Comparison of ENCODE assay signal across 8 mouse cellular contexts in genomic region chr11:118957070-118957471, GRCm38 (mm10). TPM values are rescaled to one million over a fixed set of nuclear protein-coding genes. Genes with fewer than 3 reads are reported as not detected.
DNase-seq lines count a peak whose midpoint lies in the region; ATAC-seq and TF ChIP-seq lines count a peak whose summit lies in the region.
"Had no signal": no experiment of that assay in that cellular context is flagged by ENCODE, and none has a peak within 500 bp of the region (broad histone marks: within the 10 kb centered on the region; RNA-seq: fewer than 3 reads in every experiment).

No protein-coding gene starts in this region.

- H3K36me3 ChIP-seq in E14TG2a.4 (ENCODE audit: insufficient read depth, low read length): no peaks in the 10 kb centered on the region
- no peaks in the 10 kb centered on the region for H3K36me3 ChIP-seq in hindbrain, embryonic 12.5 days
- no peaks in the 10 kb centered on the region for H3K36me3 ChIP-seq in lung, embryonic 16.5 days (ENCODE audit: control insufficient read depth, insufficient read depth, low read length)

- peaks cover 42% of the 10 kb centered on the region for H3K4me1 ChIP-seq in E14TG2a.4 (replicated peaks; ENCODE audit: low read depth, low read length)
- peaks cover 48% of the 10 kb centered on the region for H3K4me1 ChIP-seq in hindbrain, embryonic 12.5 days
- H3K4me1 ChIP-seq in lung, embryonic 16.5 days (replicated peaks; ENCODE audit: control insufficient read depth, insufficient read depth, low read length): no peaks in the 10 kb centered on the region; the same call in 1 of the 2 replicates

- no peak overlapping the region for H3K4me2 ChIP-seq in hindbrain, embryonic 12.5 days (replicated peaks)
- H3K4me2 ChIP-seq in lung, embryonic 16.5 days (ENCODE audit: low read depth, low read length): no peak overlapping the region

- no peak for TF ChIP-seq CTCF in E14TG2a.4 (conservative IDR thresholded peaks at IDR 0.05; ENCODE audit: low read length)

- no peak overlapping the region for H3K9ac ChIP-seq in hindbrain, embryonic 12.5 days
- H3K9ac ChIP-seq in lung, embryonic 16.5 days (ENCODE audit: low read length): no peak overlapping the region

- 57% methylated on average over 14 of the region's 14 CpGs for WGBS in hindbrain, embryonic 12.5 days
- WGBS in lung, embryonic 16.5 days: 41% methylated on average over 14 of the region's 14 CpGs

- peak; percentile 45; the same call in 1 of the 2 replicates for ATAC-seq in hindbrain, embryonic 12.5 days (ENCODE audit: low FRiP score)
- ATAC-seq in lung, embryonic 16.5 days (ENCODE audit: low read depth): peak; percentile 34; the same call in 1 of the 2 replicates
- ATAC-seq in CD4-positive, CD25-positive, alpha-beta regulatory T cell, adult 4 months: no peak
- no peak for ATAC-seq in activated CD4-positive, CD25-positive, alpha-beta regulatory T cell, adult 4 months

- H3K27me3 ChIP-seq in E14TG2a.4 (ENCODE audit: insufficient read depth, low read length): peaks cover 16% of the 10 kb centered on the region; the same call in 1 of the 2 replicates
- no peaks in the 10 kb centered on the region for H3K27me3 ChIP-seq in hindbrain, embryonic 12.5 days
- no peaks in the 10 kb centered on the region for H3K27me3 ChIP-seq in lung, embryonic 16.5 days (ENCODE audit: control insufficient read depth, insufficient read depth, low read depth, low read length)

- peak overlapping the region; percentile 57 for H3K4me3 ChIP-seq in E14TG2a.4 (replicated peaks; ENCODE audit: low read length)
- H3K4me3 ChIP-seq in hindbrain, embryonic 12.5 days: no peak overlapping the region
- H3K4me3 ChIP-seq in lung, embryonic 16.5 days (ENCODE audit: low read length): no peak overlapping the region

- peak overlapping the region; percentile 52 for H3K27ac ChIP-seq in hindbrain, embryonic 12.5 days
- no peak overlapping the region for H3K27ac ChIP-seq in lung, embryonic 16.5 days (ENCODE audit: low read length)
- H3K27ac ChIP-seq: kidney, postnatal 0 days had no signal

- peak; percentile 91 for DNase-seq in brain, adult 2 months (ENCODE audit: low read depth, low spot score)
- DNase-seq in frontal cortex, postnatal 14 days (ENCODE audit: low spot score in 2 of 2): peak; percentile 57 to 68

- H3K9me3 ChIP-seq in E14TG2a.4 (ENCODE audit: low read length): no peaks in the 10 kb centered on the region
- H3K9me3 ChIP-seq in hindbrain, embryonic 12.5 days (replicated peaks): no peaks in the 10 kb centered on the region
- no peaks in the 10 kb centered on the region for H3K9me3 ChIP-seq in lung, embryonic 16.5 days (ENCODE audit: control insufficient read depth, low read length)

RNA-seq across cellular contexts. Expression of gene Enpp7, which starts 30.9 kb away (rescaled TPM):
- not detected in 2 replicates for polyA plus RNA-seq in hindbrain, embryonic 12.5 days (2016; fragmentation: Nextera tagmentation; extraction: Ambion mirVana)
- not detected in 2 replicates for polyA plus RNA-seq in lung, embryonic 16.5 days (2015; fragmentation: Nextera tagmentation; extraction: Ambion mirVana)
- polyA plus RNA-seq in CD4-positive, CD25-positive, alpha-beta regulatory T cell, adult 4 months (2017; shearing (Covaris generic)): not detected
- not detected for polyA plus RNA-seq in activated CD4-positive, CD25-positive, alpha-beta regulatory T cell, adult 4 months (2017; shearing (Covaris generic))
- polyA plus RNA-seq: kidney, postnatal 0 days had no signal

RNA-seq across cellular contexts. Expression of gene Rbfox3, which starts 45.7 kb away (rescaled TPM):
- 26.5 and 33.6 TPM in 2 replicates for polyA plus RNA-seq in hindbrain, embryonic 12.5 days (2016; fragmentation: Nextera tagmentation; extraction: Ambion mirVana)
- 0.35 and 0.45 TPM in 2 replicates for polyA plus RNA-seq in lung, embryonic 16.5 days (2015; fragmentation: Nextera tagmentation; extraction: Ambion mirVana)
- polyA plus RNA-seq in CD4-positive, CD25-positive, alpha-beta regulatory T cell, adult 4 months (2017; shearing (Covaris generic)): not detected
- polyA plus RNA-seq in activated CD4-positive, CD25-positive, alpha-beta regulatory T cell, adult 4 months (2017; shearing (Covaris generic)): under 1 TPM in 1 of 2 experiments, not detected in 1; 0.11 TPM

Comparison
In these comparisons a context has a peak if more than half of its experiments do, and no peak if none do; other contexts are left out.
1. ATAC-seq: peak in hindbrain, embryonic 12.5 days (single experiment) and lung, embryonic 16.5 days (single experiment); none in CD4-positive, CD25-positive, alpha-beta regulatory T cell, adult 4 months (single experiment) and activated CD4-positive, CD25-positive, alpha-beta regulatory T cell, adult 4 months (single experiment).
2. RNA of gene Rbfox3, which starts 45.7 kb away (polyA plus RNA-seq): 26.5 to 33.6 TPM in hindbrain, embryonic 12.5 days; 0.35 to 0.45 TPM in lung, embryonic 16.5 days, 0.11 TPM in activated CD4-positive, CD25-positive, alpha-beta regulatory T cell, adult 4 months and not detected in CD4-positive, CD25-positive, alpha-beta regulatory T cell, adult 4 months; every median in the first group is over 10 times any median in the second.